Mouse (Mus musculus) kidney, postnatal 25 days (tissue): ENCODE measurements around the gene Spag6.
A peak's percentile ranks its signal among the peaks of the same experiment; 100 is the strongest.

Experiments used
- DNase-seq, 2 experiments: peaks; one replicate each; pipeline ENCODE4 v3.0.0; 2021; ENCODE audit warnings: mixed read lengths in 2 of 2

Gene Spag6

DNA sequence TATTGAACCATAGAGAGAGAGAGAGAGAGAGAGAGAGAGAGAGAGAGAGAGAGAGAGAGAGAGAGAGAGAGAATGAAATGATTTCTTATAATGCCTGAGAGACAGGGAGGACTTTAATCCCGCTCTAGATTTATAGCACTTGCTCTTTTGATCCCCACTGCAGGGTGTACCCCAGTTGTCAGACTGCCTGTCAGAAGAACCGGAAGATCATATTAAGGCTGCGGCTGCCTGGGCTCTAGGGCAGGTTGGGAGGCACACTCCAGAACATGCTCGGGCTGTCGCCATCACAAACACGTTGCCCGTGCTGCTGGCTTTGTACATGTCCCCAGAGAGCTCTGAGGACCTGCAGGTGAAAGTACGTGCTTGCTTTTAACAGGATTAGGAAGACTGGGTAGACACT, 43.2 kb downstream of the Spag6 start:
- DNase-seq = no peak

DNA sequence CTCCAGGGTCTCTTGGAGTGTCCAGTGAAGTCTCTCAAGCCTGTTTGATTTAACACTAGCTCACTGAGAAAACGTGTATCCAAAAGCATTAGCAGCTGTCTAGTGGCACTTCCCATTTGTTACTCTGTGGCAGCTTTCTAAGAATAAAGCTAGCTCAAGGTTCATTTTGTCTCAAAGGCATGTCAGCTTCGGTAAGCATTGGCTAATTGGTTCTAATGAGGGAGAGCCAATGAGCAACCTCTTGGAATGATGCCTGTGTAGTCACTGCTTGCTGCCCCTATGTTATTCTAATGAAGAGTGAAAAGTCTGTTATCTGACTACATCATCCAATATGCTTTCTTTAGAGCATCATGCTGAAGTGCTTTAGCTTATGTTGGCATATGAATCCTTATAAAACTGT, 45.4 kb downstream of the Spag6 start:
- no peak for DNase-seq

DNA sequence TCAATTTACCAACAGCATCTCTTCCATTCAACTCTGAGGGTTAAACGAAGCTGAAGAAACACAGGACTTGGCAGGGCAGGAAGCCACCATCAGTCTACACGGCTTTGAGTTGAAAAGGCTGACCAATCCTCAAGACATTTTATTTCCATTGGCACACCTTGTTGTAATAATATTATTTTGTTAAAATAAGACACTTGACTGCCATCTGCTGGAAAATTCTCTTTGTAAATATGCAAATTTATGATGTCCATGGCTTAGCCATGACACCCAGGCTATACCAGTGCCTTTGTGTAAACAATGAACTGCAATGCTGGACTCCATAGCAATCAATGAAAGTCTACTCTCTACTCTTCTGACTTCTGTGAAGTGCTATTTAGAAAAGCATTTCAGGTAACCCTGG, 62.3 kb downstream of the Spag6 start:
- peak in 1 of 2 experiments; percentile 26 for DNase-seq

DNA sequence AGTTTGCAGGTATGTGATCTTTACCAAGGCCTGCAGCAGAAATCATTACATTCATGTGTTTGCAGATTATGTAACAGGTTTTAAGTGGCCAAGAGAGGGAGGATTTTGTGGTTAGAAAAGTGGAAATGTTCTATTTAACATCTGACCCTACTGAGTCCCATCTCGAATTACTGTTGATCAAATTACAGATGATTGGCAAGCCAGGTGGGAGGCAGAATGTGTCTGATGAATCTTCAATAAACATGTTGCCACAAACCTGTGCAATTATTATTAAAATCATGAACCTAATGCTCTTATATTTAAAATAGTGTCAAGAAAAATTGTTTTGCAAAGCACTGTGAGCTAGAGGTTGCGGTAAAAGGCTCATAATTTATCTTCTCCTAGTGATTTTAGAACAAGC, 71.0 kb downstream of the Spag6 start:
- DNase-seq = no peak

DNA sequence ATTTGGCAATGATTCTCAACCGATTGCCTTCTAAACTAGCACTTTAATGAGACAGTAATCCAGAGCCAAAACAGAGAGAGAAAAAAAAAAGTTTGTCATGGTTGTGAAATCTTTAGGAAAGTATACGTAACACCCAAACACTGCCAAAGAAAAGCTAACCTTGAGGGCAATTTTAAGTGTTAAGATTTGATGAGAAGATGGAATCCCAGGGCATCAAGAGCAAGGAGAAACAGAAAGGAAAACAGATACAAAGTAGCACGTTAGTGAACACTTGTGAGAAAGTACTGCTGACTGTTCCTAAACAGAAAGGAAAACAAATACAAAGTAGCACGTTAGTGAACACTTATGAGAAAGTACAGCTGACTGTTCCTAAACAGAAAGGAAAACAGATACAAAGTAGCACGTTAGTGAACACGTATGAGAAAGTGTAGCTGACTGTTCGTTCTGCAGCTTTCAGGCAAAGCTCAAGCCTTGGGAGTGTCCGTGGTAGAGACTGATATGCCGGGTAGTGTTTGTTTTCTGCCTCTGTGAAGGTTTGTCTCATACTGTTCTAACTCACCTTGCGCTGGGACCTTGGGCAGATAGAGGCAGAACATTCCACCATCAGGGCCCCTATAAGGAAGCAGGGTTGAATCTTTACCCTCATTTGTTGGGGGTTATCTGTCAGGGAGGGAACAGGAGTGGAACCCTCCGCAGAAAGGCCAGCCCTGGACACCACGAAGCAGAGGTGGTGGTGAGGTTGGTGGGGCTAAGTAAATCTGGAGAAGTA, 71.8 kb downstream of the Spag6 start:
- DNase-seq = peak in 1 of 2 experiments; percentile 8

DNA sequence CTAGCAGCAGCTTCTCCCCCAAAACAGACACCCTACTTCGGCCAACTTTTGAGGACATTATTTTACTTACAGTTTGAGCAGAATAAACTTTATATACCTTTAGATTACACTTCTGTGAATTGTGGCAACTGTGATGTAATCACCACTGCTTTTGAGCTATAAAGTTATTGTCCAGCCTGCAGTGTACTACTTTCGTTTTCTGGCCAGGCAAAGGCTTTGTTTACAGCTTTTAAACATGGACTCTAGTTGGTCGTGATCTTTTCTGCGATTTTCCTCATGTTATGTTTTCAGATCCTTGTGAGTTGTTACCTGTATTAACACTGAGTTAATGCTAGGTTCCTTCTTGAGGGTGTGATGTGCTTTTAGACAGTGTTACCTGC, 72.6 kb downstream of the Spag6 start:
- peak in 1 of 2 experiments; percentile 6 for DNase-seq

GRCm38 (mm10) chr2:18766821-18767541, 73.1 kb downstream of the Spag6 start:
- peak; percentile 90 to 93 for DNase-seq

GRCm38 (mm10) chr2:18768414-18768813, 74.6 kb downstream of the Spag6 start:
- no peak for DNase-seq

DNA sequence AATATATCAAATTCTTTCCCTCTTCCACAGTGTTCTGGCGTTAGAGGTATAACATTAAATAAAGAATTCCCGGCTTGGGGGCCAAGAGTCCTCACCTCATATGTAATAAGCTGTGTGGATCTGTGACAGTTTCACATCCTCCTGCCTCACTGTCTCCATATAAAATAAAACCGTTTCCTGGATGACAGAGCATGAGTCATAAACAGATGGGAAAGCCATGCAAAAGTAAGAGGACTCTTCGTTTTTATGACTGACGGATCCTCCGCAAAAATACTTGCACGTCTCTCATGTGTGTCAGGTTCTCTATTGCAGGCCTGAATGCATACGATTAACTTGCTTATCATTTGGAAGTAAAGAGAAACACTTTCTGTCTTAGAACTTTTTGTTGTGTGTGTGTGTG, 78.6 kb downstream of the Spag6 start:
- DNase-seq = no peak

- DNase-seq = no peak
Measured at GRCm38 (mm10) chr2:18774326-18774725, 80.5 kb downstream of the Spag6 start.

DNA sequence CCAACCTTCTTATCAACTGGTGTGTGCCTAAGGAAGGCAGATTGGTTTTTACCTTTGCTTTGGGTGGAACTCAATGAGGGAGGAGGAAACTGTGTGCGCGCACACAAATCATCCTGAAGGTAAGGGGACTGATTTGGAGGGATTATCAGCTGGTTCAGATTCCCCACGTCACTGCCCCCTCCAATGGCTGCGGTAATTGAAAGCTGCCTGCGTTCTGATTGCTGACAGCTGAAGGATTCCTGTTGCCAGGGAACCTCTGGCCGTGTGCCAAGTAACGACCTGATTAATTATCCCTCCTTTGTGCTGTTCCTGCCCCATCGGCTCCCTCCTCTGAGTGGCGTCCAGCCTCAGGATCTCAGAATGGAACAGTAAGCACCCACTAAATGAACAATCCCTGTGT, 84.4 kb downstream of the Spag6 start:
- peak; percentile 41 to 42 for DNase-seq

- no peak for DNase-seq
Measured at GRCm38 (mm10) chr2:18779830-18780229, 86.0 kb downstream of the Spag6 start.

DNA sequence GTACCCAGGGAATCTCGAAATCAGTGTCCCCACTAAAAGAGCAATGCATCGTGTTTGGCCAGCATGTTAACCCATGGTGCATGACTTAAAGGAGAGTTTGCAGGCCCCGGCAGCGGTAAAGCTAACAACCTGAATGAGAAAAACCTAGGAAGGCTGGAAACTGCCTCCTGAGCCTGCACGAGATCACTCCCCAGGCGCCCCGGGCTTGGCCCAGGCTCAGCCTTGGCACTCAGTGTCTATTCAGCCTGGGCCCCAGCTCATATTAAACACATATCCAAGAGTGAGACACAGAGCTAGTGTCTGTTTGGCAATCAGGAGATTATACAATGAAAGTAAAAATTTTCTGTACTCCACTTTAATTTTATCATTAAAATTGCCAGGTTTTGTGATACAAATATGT, 87.5 kb downstream of the Spag6 start:
- peak in 1 of 2 experiments; percentile 40 for DNase-seq

GRCm38 (mm10) chr2:18794261-18794660, 100.4 kb downstream of the Spag6 start:
- no peak for DNase-seq

GRCm38 (mm10) chr2:18797776-18798175, 103.9 kb downstream of the Spag6 start:
- DNase-seq = no peak

GRCm38 (mm10) chr2:18799265-18799965, 105.6 kb downstream of the Spag6 start:
- DNase-seq = no peak
